Mouse (Mus musculus): ENCODE measurements around the gene Tmem120b.

The Tmem120b gene

DNA sequence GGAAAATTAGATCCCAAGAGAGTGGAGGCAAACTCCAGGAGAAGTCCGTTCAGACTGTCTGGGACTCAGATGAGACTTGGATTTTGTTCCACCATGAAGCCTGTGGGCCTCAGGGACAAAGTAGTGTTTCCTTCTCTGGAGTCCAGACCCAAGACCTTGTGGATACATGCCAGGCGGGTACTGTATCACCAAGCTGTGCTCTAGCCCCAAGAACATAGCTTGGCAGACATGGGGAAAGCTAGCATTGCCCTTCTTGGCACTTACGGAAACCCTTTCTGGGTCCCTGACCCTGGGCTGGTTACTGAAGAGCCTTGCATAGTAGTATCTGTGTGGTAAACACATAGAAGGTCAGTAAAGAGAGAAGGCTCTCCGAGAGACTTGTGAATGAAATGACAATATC lies 91.2 kb downstream of the Tmem120b start:
- DNase-seq (ENCODE audit: low spot score): no peak

DNA sequence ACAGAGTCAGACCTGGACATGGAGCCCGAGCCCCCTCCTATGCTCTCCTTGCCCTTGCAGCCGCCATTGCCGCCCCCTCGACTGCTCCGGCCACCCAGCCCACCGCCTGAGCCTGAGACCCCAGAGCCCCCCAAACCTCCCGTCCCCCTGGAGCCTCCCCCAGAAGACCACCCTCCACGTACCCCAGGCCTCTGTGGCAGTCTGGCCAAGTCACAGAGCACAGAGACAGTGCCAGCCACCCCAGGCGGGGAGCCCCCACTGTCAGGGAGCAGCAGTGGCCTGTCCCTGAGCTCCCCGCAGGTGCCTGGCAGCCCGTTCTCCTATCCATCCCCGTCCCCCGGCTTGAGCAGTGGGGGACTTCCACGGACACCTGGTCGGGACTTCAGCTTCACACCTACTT lies 91.7 kb downstream of the Tmem120b start:
- DNase-seq (ENCODE audit: low spot score): no peak

DNA sequence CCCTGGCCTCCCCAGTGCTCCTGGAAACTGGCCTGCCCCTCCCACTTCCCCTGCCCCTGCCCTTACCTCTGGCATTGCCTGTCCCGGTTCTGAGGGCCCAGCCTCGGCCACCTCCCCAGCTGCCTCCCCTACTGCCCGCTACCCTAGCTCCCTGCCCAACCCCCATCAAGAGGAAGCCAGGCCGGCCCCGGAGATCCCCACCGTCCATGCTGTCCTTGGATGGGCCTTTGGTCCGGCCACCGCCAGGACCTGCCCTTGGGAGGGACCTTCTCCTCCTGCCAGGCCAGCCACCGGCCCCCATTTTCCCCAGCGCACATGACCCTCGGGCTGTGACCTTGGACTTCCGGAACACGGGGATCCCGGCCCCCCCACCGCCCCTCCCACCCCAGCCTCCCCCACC lies 92.1 kb downstream of the Tmem120b start:
- DNase-seq (ENCODE audit: low spot score): no peak

DNA sequence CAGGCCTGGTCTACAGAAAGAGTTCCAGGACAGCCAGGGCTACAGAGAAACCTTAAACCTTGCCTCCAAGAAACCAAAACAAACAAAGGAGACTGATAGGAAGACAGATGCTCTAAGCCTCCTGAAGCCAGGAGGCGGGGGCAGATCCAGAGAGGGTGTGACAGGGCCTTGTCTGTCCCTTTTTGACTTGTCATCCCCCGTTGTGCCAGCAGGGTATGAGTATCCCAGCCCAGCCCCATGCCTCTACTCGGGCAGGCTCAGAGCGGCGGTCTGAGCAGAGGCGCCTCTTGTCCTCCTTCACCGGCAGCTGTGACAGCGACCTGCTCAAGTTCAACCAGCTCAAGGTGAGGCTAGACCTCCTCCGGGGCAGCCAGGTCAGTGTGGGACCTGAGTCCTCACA lies 94.7 kb downstream of the Tmem120b start:
- no peak for DNase-seq (ENCODE audit: low spot score)

DNA sequence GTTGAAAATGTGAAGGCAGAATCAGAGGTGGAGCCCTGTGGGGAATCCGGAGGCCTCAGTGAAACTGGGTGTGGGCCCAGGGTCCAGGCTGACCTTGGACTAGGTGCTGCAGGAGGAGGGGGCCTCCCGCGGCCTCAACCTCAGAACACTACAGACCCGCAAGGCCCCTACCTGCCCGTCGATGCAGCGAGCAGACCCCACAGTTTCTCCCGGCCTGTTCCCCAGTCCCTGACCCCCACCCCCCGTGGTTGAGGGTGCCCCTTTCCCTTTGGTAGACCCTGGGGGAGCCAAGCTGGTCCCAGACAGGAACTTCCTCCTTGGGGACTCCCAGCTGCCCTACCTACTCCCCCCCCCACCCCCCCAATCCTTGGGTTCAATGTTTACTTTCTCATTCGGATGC lies 98.2 kb downstream of the Tmem120b start:
- no peak for DNase-seq (ENCODE audit: low spot score)
